Mouse (Mus musculus) induced T-regulatory cell, adult 2 months (primary cell): ENCODE data around the gene Tas2r105.

ENCODE experiments used
- DNase-seq: peaks from one replicate; pipeline ENCODE4 v3.0.0-alpha.2; 2012; ENCODE audit warnings: low read depth

Gene Tas2r105

DNA sequence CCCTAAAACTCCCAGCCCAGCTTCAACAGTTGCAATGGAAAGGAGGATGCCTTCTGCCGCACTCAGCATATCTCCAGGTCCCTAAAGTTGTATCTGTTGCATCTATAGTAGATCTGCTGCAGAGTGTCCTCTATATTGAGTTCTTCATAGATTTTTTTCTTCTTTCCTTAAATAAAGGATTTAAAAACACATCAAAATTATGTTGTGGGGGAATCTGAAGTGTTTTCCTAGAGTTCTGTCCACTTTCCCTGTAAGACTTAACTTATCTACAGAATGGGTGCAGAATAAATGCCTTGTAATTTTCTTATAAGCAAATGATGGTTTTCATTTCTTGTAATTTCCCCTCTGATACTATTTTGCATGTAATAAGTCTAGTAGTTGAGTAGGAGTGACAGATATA is at the start of gene Tas2r105:
Gene Tas2r105, minus strand, starts transcription at position 101 of the 400 bp plus-strand sequence.
- DNase-seq, result no peak

- DNase-seq, result peak; percentile 2
Measured at GRCm38 (mm10) chr6:131712803-131713202, 25.5 kb upstream of the Tas2r105 start.

GRCm38 (mm10) chr6:131689963-131690362 is 2.7 kb upstream of the Tas2r105 start, which contains the start of gene Tas2r114:
Gene Tas2r114 (minus strand): TSS chr6:131690063.
- DNase-seq, result no peak

DNA sequence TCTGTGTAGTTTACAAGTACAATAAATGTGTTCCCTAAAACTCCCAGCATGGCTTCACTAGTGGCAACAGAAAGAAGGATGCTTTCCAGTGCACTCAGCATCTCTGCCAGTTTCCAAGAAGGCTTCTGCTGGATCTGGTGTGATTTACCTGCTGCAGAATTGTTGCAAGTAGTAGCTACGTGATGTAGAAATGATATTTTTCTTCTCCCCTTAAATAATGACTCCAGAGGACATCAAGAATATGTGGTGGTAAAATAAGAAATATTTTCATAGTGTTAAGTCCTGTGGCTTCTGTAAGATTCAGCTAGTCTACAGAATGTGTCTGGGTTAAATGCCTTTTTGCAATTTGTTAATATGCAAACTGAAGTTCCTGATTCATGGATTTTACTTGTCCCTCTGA is 1.7 kb downstream of the Tas2r105 start, which contains the start of gene Tas2r104:
Gene Tas2r104, minus strand, starts transcription at position 101 of the 400 bp plus-strand sequence.
- DNase-seq, result no peak

- DNase-seq, result no peak
Measured at GRCm38 (mm10) chr6:131678786-131679185, 8.5 kb downstream of the Tas2r105 start, which contains the start of gene Tas2r106. Gene Tas2r106 (minus strand): TSS chr6:131678886.

DNA sequence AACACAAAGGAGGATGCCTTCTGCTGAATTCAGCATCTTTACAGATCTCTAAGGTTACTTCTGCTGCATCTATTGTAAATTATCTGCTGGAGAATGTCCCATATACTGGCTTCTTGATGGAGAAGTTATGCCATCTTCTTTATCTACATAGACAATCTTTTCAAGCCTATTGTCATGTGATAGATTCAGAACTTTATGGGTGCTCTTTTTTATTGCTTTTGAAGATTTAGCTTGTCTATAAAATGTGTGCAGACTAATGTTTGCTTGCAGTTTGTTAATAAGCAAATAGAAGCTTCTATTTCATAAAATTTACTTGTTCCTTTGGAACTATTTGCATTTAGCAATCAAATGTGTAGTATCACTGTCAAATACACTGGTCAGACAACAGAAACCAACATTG is 27.2 kb downstream of the Tas2r105 start, which contains the start of gene Tas2r107:
Gene Tas2r107, minus strand, starts transcription at position 101 of the 400 bp plus-strand sequence.
- no peak for DNase-seq
